Mouse (Mus musculus): ENCODE data around the gene B3gntl1.

- TF ChIP-seq CTCF (IDR thresholded peaks at IDR 0.05; ENCODE audit: borderline replicate concordance, insufficient read depth, low read depth, low read length) = no peak
- no peak for TF ChIP-seq POLR2A (IDR thresholded peaks at IDR 0.05; ENCODE audit: borderline replicate concordance, insufficient read depth, low read length)
Observed at GRCm38 (mm10) chr11:121651983-121652382, 21.0 kb downstream of the B3gntl1 start.
